Mouse (Mus musculus): ENCODE measurements around the gene Ciz1. TPM values are rescaled to one million over a fixed set of nuclear protein-coding genes. Genes with fewer than 3 reads are reported as not detected.

The Ciz1 gene
- total and polyA plus RNA-seq, 3 experiments = 62.9 to 306 (median 213) TPM

DNA sequence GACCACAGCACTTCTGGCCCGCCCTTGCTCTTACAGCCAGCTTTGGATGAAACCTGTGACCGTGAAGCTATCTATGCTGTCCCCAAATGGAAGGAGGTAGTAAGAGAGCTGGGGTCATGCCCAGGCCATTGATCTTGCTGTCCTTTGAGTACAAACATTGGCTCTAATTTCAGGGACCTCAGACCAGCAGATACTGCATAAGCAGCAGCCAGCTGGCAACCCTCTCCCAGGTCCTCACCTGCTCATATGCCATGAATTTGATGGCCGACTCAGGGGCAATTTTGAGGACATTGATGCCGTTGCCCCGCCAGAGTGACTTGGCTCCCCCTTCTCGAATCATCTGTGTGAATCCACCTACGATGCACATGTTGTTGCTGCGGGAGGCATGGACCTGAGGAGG, 65.4 kb downstream of the Ciz1 start:
- Histone ChIP-seq H3K27me3 (ENCODE audit: insufficient read depth, low read length) (no peaks in the 10 kb centered on the region), H3K9me3 (replicated peaks) (no peaks in the 10 kb centered on the region), H3K4me1 (ENCODE audit: insufficient read depth, low read depth, low read length) (peaks cover under 1% of the 10 kb centered on the region), H3K4me3 (ENCODE audit: low read depth, low read length) (no peak overlapping the region), H3K36me3 (replicated peaks) (peaks cover 87% of the 10 kb centered on the region)
- ATAC-seq (ENCODE audit: extremely low read depth, insufficient number of reproducible peaks, low FRiP score, poor library complexity, severe bottlenecking) (no peak), DNase-seq (ENCODE audit: low spot score) (no peak)
- TF ChIP-seq POLR2AphosphoS5 (IDR thresholded peaks at IDR 0.05; ENCODE audit: insufficient replicate concordance, low read depth, low read length) = no peak
- TF ChIP-seq GATA1 (IDR thresholded peaks at IDR 0.05; ENCODE audit: borderline replicate concordance, low read length) = no peak
- no peak for TF ChIP-seq TAL1 (conservative IDR thresholded peaks at IDR 0.05; ENCODE audit: low read depth, low read length)
- TF ChIP-seq CTCF (IDR thresholded peaks at IDR 0.05; ENCODE audit: low read depth, low read length) = no peak
- no peak for TF ChIP-seq GATA2 (IDR thresholded peaks at IDR 0.05; ENCODE audit: borderline replicate concordance, low read depth, low read length)

DNA sequence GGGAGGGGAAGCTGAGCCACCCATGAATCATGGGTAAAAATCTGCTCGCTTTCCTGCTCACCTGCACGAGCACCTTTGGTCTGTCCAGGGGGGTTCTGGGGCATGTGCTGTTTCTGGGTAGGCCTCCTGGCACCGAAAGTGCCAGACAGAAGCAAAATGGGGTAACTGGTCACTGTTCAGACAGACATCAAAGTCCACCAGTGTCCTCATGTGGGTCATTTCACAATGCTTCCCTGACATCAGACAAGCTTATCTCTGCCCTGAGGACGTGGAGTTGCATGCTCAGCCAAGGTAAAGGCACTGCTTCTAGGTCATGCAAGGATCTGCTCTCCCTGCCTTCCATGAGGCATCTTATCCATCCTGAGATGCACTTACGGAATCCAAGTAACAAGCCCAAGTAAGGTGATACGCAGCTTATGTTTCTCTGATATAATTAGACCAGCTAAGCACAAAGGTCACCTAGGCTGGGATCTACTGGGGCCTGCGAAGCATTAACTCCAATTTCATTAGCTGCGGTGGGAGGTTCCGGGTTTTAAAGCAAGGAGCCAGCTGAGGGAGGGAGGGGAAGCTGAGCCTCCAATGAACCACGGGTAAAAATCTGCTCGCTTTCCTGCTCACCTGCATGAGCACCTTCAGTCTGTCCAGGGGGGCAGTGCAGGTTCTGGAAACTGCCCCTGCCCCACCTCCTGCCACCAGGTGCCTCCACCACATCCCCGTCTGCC, 66.5 kb downstream of the Ciz1 start:
- Histone ChIP-seq H3K4me3 (ENCODE audit: low read depth, low read length) (no peak overlapping the region), H3K9me3 (replicated peaks) (no peaks in the 10 kb centered on the region), H3K27me3 (ENCODE audit: insufficient read depth, low read length) (no peaks in the 10 kb centered on the region), H3K4me1 (ENCODE audit: insufficient read depth, low read depth, low read length) (peaks cover 11% of the 10 kb centered on the region), H3K36me3 (replicated peaks) (peaks cover 84% of the 10 kb centered on the region)
- ATAC-seq (ENCODE audit: extremely low read depth, insufficient number of reproducible peaks, low FRiP score, poor library complexity, severe bottlenecking) (no peak), DNase-seq (ENCODE audit: low spot score) (no peak)
- no peak for TF ChIP-seq TAL1 (conservative IDR thresholded peaks at IDR 0.05; ENCODE audit: low read depth, low read length)
- no peak for TF ChIP-seq GATA2 (IDR thresholded peaks at IDR 0.05; ENCODE audit: borderline replicate concordance, low read depth, low read length)
- TF ChIP-seq CTCF (IDR thresholded peaks at IDR 0.05; ENCODE audit: low read depth, low read length) = no peak
- no peak for TF ChIP-seq POLR2AphosphoS5 (IDR thresholded peaks at IDR 0.05; ENCODE audit: insufficient replicate concordance, low read depth, low read length)
- TF ChIP-seq GATA1 (IDR thresholded peaks at IDR 0.05; ENCODE audit: borderline replicate concordance, low read length) = no peak

DNA sequence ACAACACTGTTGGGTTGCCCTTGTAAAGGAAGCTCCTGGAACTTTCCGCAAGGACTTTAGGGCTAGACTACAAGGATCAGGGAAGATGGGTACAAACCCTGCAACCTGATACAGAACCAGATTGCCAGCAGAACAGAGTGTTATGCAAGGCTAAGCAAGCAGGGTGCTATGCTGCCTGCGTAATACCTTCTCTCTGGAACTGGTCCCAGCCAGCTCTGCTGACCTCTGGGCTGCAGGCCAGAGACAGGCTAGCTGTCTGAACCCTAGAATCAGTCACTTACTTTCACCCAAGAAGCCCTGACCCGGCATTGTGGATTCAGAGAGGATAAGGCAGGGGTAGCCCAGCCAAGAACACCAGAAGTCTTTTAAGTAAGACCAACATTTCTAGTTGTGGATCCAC, 67.2 kb downstream of the Ciz1 start:
- H3K27me3 ChIP-seq (ENCODE audit: insufficient read depth, low read length) = no peaks in the 10 kb centered on the region
- H3K9me3 ChIP-seq (replicated peaks) = no peaks in the 10 kb centered on the region
- no peak overlapping the region for H3K4me3 ChIP-seq (ENCODE audit: low read depth, low read length)
- TF ChIP-seq TAL1 (conservative IDR thresholded peaks at IDR 0.05; ENCODE audit: low read depth, low read length) (no peak), CTCF (IDR thresholded peaks at IDR 0.05; ENCODE audit: low read depth, low read length) (no peak), GATA1 (IDR thresholded peaks at IDR 0.05; ENCODE audit: borderline replicate concordance, low read length) (no peak), POLR2AphosphoS5 (IDR thresholded peaks at IDR 0.05; ENCODE audit: insufficient replicate concordance, low read depth, low read length) (no peak), GATA2 (IDR thresholded peaks at IDR 0.05; ENCODE audit: borderline replicate concordance, low read depth, low read length) (no peak)
- no peak for DNase-seq (ENCODE audit: low spot score)
- peaks cover 77% of the 10 kb centered on the region for H3K36me3 ChIP-seq (replicated peaks)
- H3K4me1 ChIP-seq (ENCODE audit: insufficient read depth, low read depth, low read length) = peaks cover 19% of the 10 kb centered on the region
- no peak for ATAC-seq (ENCODE audit: extremely low read depth, insufficient number of reproducible peaks, low FRiP score, poor library complexity, severe bottlenecking)

DNA sequence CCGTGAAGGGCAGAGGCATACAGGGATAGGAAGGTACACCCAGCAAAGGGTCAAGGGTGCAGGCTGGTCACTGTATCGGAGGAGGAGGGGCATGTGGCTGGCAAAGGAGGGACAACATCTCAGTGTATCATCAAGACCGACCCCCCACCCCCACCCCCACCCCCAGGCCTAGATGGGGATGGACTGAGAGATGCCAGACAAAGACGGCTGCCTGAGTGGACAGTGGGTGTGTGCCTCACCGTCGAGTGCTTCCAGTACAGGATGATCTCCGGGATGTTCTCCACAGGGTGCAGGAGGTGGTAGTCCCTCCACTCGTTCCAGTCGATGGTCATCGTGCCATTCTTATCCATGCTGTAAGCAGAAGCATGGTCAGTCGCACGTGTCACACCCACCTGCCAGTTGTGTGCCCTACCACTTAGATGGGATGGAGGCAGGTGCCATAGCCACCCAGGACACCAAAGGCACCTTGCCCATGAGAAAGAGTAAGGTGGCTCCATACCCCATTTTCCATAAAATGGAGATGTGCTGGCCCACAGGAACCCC, 68.0 kb downstream of the Ciz1 start:
- Histone ChIP-seq H3K27me3 (ENCODE audit: insufficient read depth, low read length) (no peaks in the 10 kb centered on the region), H3K4me3 (ENCODE audit: low read depth, low read length) (no peak overlapping the region), H3K9me3 (replicated peaks) (no peaks in the 10 kb centered on the region), H3K36me3 (replicated peaks) (peaks cover 70% of the 10 kb centered on the region), H3K4me1 (ENCODE audit: insufficient read depth, low read depth, low read length) (peaks cover 25% of the 10 kb centered on the region)
- no peak for TF ChIP-seq GATA1 (IDR thresholded peaks at IDR 0.05; ENCODE audit: borderline replicate concordance, low read length)
- no peak for TF ChIP-seq POLR2AphosphoS5 (IDR thresholded peaks at IDR 0.05; ENCODE audit: insufficient replicate concordance, low read depth, low read length)
- no peak for TF ChIP-seq GATA2 (IDR thresholded peaks at IDR 0.05; ENCODE audit: borderline replicate concordance, low read depth, low read length)
- TF ChIP-seq TAL1 (conservative IDR thresholded peaks at IDR 0.05; ENCODE audit: low read depth, low read length) = no peak
- no peak for TF ChIP-seq CTCF (IDR thresholded peaks at IDR 0.05; ENCODE audit: low read depth, low read length)
- ATAC-seq (ENCODE audit: extremely low read depth, insufficient number of reproducible peaks, low FRiP score, poor library complexity, severe bottlenecking) (no peak), DNase-seq (ENCODE audit: low spot score) (no peak)

DNA sequence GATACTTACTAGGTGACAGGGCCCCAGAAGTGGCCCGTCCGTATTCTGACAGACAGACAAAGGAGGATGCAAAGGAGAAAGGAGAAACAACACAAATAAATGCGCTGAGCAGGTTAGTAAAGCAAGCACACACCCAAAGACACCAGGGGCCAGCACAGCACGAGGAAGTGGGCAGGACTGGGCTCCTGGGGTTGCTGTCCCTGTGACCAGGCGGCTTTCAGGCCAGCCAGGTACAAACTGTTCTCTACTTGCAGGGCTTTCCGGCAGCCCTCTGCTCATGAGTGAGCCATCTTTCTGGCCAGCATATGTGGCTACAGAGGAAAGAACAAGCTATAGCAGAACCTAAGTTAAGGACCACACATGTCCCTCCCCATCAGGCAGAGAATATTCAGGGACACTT, 68.5 kb downstream of the Ciz1 start:
- DNase-seq (ENCODE audit: low spot score) (no peak), ATAC-seq (ENCODE audit: extremely low read depth, insufficient number of reproducible peaks, low FRiP score, poor library complexity, severe bottlenecking) (no peak)
- no peak overlapping the region for H3K4me3 ChIP-seq (ENCODE audit: low read depth, low read length)
- peaks cover 67% of the 10 kb centered on the region for H3K36me3 ChIP-seq (replicated peaks)
- TF ChIP-seq POLR2AphosphoS5 (IDR thresholded peaks at IDR 0.05; ENCODE audit: insufficient replicate concordance, low read depth, low read length) (no peak), GATA2 (IDR thresholded peaks at IDR 0.05; ENCODE audit: borderline replicate concordance, low read depth, low read length) (no peak), TAL1 (conservative IDR thresholded peaks at IDR 0.05; ENCODE audit: low read depth, low read length) (no peak), CTCF (IDR thresholded peaks at IDR 0.05; ENCODE audit: low read depth, low read length) (no peak), GATA1 (IDR thresholded peaks at IDR 0.05; ENCODE audit: borderline replicate concordance, low read length) (no peak)
- peaks cover 25% of the 10 kb centered on the region for H3K4me1 ChIP-seq (ENCODE audit: insufficient read depth, low read depth, low read length)
- no peaks in the 10 kb centered on the region for H3K9me3 ChIP-seq (replicated peaks)
- no peaks in the 10 kb centered on the region for H3K27me3 ChIP-seq (ENCODE audit: insufficient read depth, low read length)

DNA sequence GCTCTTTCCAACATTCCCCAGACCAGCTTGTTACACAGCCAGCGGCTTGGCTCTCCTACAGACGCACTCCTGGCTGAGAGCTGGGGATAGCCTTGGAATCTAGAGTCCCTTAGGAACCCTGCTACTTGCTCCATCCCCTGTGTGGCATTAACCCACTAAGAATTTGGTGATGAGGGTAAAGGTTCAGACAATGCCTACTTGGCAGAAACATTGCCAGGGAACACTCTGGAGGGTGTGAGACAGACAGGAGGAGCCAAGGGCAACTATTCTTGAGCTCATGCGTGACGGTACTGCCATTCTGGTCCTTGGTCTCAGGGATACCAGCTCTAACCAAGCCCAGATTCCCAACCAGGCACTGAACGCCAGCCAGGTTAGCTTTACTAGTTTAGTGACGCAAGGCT, 69.7 kb downstream of the Ciz1 start:
- ATAC-seq (ENCODE audit: extremely low read depth, insufficient number of reproducible peaks, low FRiP score, poor library complexity, severe bottlenecking) (no peak), DNase-seq (ENCODE audit: low spot score) (no peak)
- H3K4me1 ChIP-seq (ENCODE audit: insufficient read depth, low read depth, low read length) = peaks cover 28% of the 10 kb centered on the region
- TF ChIP-seq GATA2 (IDR thresholded peaks at IDR 0.05; ENCODE audit: borderline replicate concordance, low read depth, low read length) (no peak), POLR2AphosphoS5 (IDR thresholded peaks at IDR 0.05; ENCODE audit: insufficient replicate concordance, low read depth, low read length) (no peak), CTCF (IDR thresholded peaks at IDR 0.05; ENCODE audit: low read depth, low read length) (no peak), GATA1 (IDR thresholded peaks at IDR 0.05; ENCODE audit: borderline replicate concordance, low read length) (no peak)
- no peaks in the 10 kb centered on the region for H3K27me3 ChIP-seq (ENCODE audit: insufficient read depth, low read length)
- H3K4me3 ChIP-seq (ENCODE audit: low read depth, low read length) = no peak overlapping the region
- no peaks in the 10 kb centered on the region for H3K9me3 ChIP-seq (replicated peaks)
- peaks cover 60% of the 10 kb centered on the region for H3K36me3 ChIP-seq (replicated peaks)

Measured in G1E (cell line).